Mouse (Mus musculus): Measurements from ENCODE around the gene Xpot. TPM values are rescaled to one million over a fixed set of nuclear protein-coding genes. Genes with fewer than 3 reads are reported as not detected.

Gene Xpot
- polyA plus RNA-seq, 1 experiment from 2014 or later: 49.5 TPM

DNA sequence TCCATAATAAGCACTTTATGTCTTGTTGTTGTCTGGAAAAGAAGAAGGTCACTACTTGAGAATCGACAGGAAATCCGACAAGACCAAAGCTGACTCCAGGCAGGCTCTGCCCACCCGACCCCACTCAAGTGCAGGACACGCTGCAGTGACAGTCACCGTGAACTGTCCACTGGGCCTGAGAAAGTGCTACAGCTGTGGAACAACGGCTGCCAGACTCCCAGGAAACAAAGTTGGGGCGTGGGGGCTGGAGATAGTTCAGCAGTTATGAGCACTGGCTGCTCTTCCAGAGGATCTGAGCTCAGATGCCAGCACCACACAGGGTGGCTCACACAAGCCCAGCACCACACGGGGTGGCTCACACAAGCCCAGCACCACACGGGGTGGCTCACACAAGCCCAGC lies 49.8 kb downstream of the Xpot start:
- ATAC-seq (ENCODE audit: low FRiP score) (no peak), DNase-seq (ENCODE audit: low spot score) (no peak)
- Histone ChIP-seq H3K4me2 (replicated peaks; ENCODE audit: low read depth, low read length) (no peak overlapping the region), H3K9me3 (ENCODE audit: control insufficient read depth, low read length) (no peaks in the 10 kb centered on the region), H3K4me3 (ENCODE audit: low read depth, low read length) (no peak overlapping the region), H3K27me3 (ENCODE audit: control insufficient read depth, insufficient read depth, low read length) (no peaks in the 10 kb centered on the region), H3K36me3 (ENCODE audit: control insufficient read depth, insufficient read depth, low read length) (peaks cover 11% of the 10 kb centered on the region), H3K9ac (ENCODE audit: low read depth, low read length) (no peak overlapping the region), H3K27ac (ENCODE audit: low read depth, low read length) (no peak overlapping the region), H3K4me1 (replicated peaks; ENCODE audit: control insufficient read depth, insufficient read depth, low read length) (no peaks in the 10 kb centered on the region)
- WGBS: 90% methylated on average over 9 of the region's 9 CpGs

- Histone ChIP-seq H3K9ac (ENCODE audit: low read depth, low read length) (no peak overlapping the region), H3K4me2 (replicated peaks; ENCODE audit: low read depth, low read length) (no peak overlapping the region), H3K9me3 (ENCODE audit: control insufficient read depth, low read length) (no peaks in the 10 kb centered on the region), H3K27me3 (ENCODE audit: control insufficient read depth, insufficient read depth, low read length) (no peaks in the 10 kb centered on the region), H3K27ac (ENCODE audit: low read depth, low read length) (no peak overlapping the region), H3K36me3 (ENCODE audit: control insufficient read depth, insufficient read depth, low read length) (peaks cover 8% of the 10 kb centered on the region; the same call in 1 of the 2 replicates), H3K4me1 (replicated peaks; ENCODE audit: control insufficient read depth, insufficient read depth, low read length) (0 out of 2 replicates have a peak, but pooled peaks cover 2% of the 10 kb centered on the region), H3K4me3 (ENCODE audit: low read depth, low read length) (no peak overlapping the region)
- whole genome bisulfite sequencing: 96% methylated on average over 22 of the region's 22 CpGs
- DNase-seq (ENCODE audit: low spot score): no peak
- ATAC-seq (ENCODE audit: low FRiP score): no peak
Measured at GRCm38 (mm10) chr10:121571511-121572147, 54.5 kb downstream of the Xpot start.

DNA sequence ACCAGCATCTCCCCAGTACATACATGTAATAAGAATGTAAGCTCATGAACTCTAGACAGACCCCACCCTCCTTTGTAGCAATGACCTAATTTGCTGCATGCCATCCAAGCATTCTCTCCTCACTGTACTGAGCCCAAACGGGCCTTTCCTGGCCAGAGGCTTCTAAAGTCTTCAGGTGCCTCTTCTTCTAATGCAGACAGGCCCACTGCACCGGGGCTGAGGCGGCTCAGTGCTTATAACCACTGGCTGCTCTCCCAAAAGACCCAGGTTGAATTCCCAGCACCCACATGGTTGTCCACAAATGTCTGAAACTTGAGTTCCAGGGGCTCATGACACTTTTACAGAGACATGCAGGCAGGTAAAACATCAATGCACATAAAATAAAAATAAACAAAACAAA lies 55.1 kb downstream of the Xpot start:
- Histone ChIP-seq H3K4me1 (replicated peaks; ENCODE audit: control insufficient read depth, insufficient read depth, low read length) (0 out of 2 replicates have a peak, but pooled peaks cover 2% of the 10 kb centered on the region), H3K4me3 (ENCODE audit: low read depth, low read length) (no peak overlapping the region), H3K36me3 (ENCODE audit: control insufficient read depth, insufficient read depth, low read length) (peaks cover 8% of the 10 kb centered on the region; the same call in 1 of the 2 replicates), H3K27ac (ENCODE audit: low read depth, low read length) (no peak overlapping the region), H3K9me3 (ENCODE audit: control insufficient read depth, low read length) (no peaks in the 10 kb centered on the region), H3K4me2 (replicated peaks; ENCODE audit: low read depth, low read length) (no peak overlapping the region), H3K27me3 (ENCODE audit: control insufficient read depth, insufficient read depth, low read length) (no peaks in the 10 kb centered on the region), H3K9ac (ENCODE audit: low read depth, low read length) (no peak overlapping the region)
- no peak for ATAC-seq (ENCODE audit: low FRiP score)
- DNase-seq (ENCODE audit: low spot score): no peak
- WGBS: 87% methylated on average over 3 of the region's 3 CpGs

DNA sequence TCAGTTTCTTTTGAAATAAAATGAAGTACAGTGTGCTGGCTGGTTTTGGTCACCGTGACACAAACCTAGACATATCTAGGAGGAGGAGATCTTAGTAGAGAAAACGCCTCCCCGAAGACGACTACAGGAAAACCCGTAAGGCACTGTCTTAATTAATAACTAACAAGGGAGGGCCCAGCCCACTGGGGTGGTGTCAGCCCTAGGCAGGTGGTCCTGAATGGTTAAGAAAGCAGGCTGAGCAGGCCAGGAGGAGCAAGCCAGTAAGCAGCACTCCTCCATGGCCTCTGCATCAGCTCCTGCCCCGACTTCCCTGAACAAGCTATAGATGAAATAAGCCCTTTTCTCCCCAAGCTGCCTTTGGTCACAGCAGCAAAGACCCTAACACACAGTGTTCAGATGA lies 56.3 kb downstream of the Xpot start:
- Histone ChIP-seq H3K27ac (ENCODE audit: low read depth, low read length) (no peak overlapping the region; the same call in 1 of the 2 replicates), H3K9me3 (ENCODE audit: control insufficient read depth, low read length) (no peaks in the 10 kb centered on the region), H3K9ac (ENCODE audit: low read depth, low read length) (no peak overlapping the region), H3K4me3 (ENCODE audit: low read depth, low read length) (no peak overlapping the region), H3K36me3 (ENCODE audit: control insufficient read depth, insufficient read depth, low read length) (peaks cover 8% of the 10 kb centered on the region; the same call in 1 of the 2 replicates), H3K27me3 (ENCODE audit: control insufficient read depth, insufficient read depth, low read length) (no peaks in the 10 kb centered on the region), H3K4me2 (replicated peaks; ENCODE audit: low read depth, low read length) (no peak overlapping the region), H3K4me1 (replicated peaks; ENCODE audit: control insufficient read depth, insufficient read depth, low read length) (0 out of 2 replicates have a peak, but pooled peaks cover 2% of the 10 kb centered on the region)
- 74% methylated on average over 6 of the region's 6 CpGs for WGBS
- no peak for DNase-seq (ENCODE audit: low spot score)
- no peak for ATAC-seq (ENCODE audit: low FRiP score)

- Histone ChIP-seq H3K9me3 (ENCODE audit: control insufficient read depth, low read length) (no peaks in the 10 kb centered on the region), H3K27me3 (ENCODE audit: control insufficient read depth, insufficient read depth, low read length) (no peaks in the 10 kb centered on the region), H3K4me2 (replicated peaks; ENCODE audit: low read depth, low read length) (0 out of 2 replicates have a peak overlapping the region, but pooled peaks have one; percentile 11), H3K27ac (ENCODE audit: low read depth, low read length) (peak overlapping the region; percentile 30), H3K36me3 (ENCODE audit: control insufficient read depth, insufficient read depth, low read length) (peaks cover 8% of the 10 kb centered on the region; the same call in 1 of the 2 replicates), H3K4me3 (ENCODE audit: low read depth, low read length) (peak overlapping the region; percentile 12; the same call in 1 of the 2 replicates), H3K9ac (ENCODE audit: low read depth, low read length) (no peak overlapping the region), H3K4me1 (replicated peaks; ENCODE audit: control insufficient read depth, insufficient read depth, low read length) (0 out of 2 replicates have a peak, but pooled peaks cover 2% of the 10 kb centered on the region)
- 14% methylated on average over 23 of the region's 23 CpGs for WGBS
- ATAC-seq (ENCODE audit: low FRiP score): peak; percentile 78
- peak; percentile 25 for DNase-seq (ENCODE audit: low spot score)
Measured at GRCm38 (mm10) chr10:121569001-121569589, 57.0 kb downstream of the Xpot start.

GRCm38 (mm10) chr10:121568534-121568933 lies 57.6 kb downstream of the Xpot start:
- Histone ChIP-seq H3K36me3 (ENCODE audit: control insufficient read depth, insufficient read depth, low read length) (peaks cover 8% of the 10 kb centered on the region; the same call in 1 of the 2 replicates), H3K4me3 (ENCODE audit: low read depth, low read length) (no peak overlapping the region), H3K4me1 (replicated peaks; ENCODE audit: control insufficient read depth, insufficient read depth, low read length) (0 out of 2 replicates have a peak, but pooled peaks cover 2% of the 10 kb centered on the region), H3K27me3 (ENCODE audit: control insufficient read depth, insufficient read depth, low read length) (no peaks in the 10 kb centered on the region), H3K27ac (ENCODE audit: low read depth, low read length) (peak overlapping the region; percentile 30; the same call in 1 of the 2 replicates), H3K9me3 (ENCODE audit: control insufficient read depth, low read length) (no peaks in the 10 kb centered on the region), H3K4me2 (replicated peaks; ENCODE audit: low read depth, low read length) (no peak overlapping the region), H3K9ac (ENCODE audit: low read depth, low read length) (no peak overlapping the region)
- no peak for ATAC-seq (ENCODE audit: low FRiP score)
- no peak for DNase-seq (ENCODE audit: low spot score)
- 73% methylated on average over 7 of the region's 7 CpGs for WGBS

GRCm38 (mm10) chr10:121568026-121568425 lies 58.1 kb downstream of the Xpot start:
- Histone ChIP-seq H3K4me1 (replicated peaks; ENCODE audit: control insufficient read depth, insufficient read depth, low read length) (0 out of 2 replicates have a peak, but pooled peaks cover 2% of the 10 kb centered on the region), H3K27ac (ENCODE audit: low read depth, low read length) (no peak overlapping the region), H3K36me3 (ENCODE audit: control insufficient read depth, insufficient read depth, low read length) (peaks cover 8% of the 10 kb centered on the region; the same call in 1 of the 2 replicates), H3K9ac (ENCODE audit: low read depth, low read length) (no peak overlapping the region), H3K4me3 (ENCODE audit: low read depth, low read length) (no peak overlapping the region), H3K9me3 (ENCODE audit: control insufficient read depth, low read length) (no peaks in the 10 kb centered on the region), H3K27me3 (ENCODE audit: control insufficient read depth, insufficient read depth, low read length) (no peaks in the 10 kb centered on the region), H3K4me2 (replicated peaks; ENCODE audit: low read depth, low read length) (no peak overlapping the region)
- 96% methylated on average over 10 of the region's 10 CpGs for WGBS
- ATAC-seq (ENCODE audit: low FRiP score) (no peak), DNase-seq (ENCODE audit: low spot score) (no peak)

DNA sequence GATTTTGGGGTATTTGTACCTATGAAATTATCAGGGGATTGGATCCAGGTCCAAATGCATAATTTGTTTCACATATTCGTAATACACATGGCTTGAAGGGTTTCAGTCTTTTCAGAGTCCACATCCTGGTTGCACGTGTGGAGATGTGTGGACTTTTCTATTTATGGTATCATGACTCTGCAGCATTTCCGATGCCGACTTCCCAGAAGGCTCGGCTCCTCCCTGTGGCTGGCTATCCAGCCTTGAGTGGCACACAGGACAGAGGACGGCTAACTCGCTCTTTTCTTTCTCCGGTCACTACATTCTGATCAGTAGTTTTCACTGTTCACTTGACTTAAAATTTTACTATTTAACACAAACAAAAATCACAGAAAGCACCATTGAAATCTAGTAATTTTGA lies 61.7 kb downstream of the Xpot start:
- 0 out of 2 replicates have a peak, but pooled peaks cover 2% of the 10 kb centered on the region for H3K4me1 ChIP-seq (replicated peaks; ENCODE audit: control insufficient read depth, insufficient read depth, low read length)
- DNase-seq (ENCODE audit: low spot score) (no peak), ATAC-seq (ENCODE audit: low FRiP score) (no peak)
- no peaks in the 10 kb centered on the region for H3K9me3 ChIP-seq (ENCODE audit: control insufficient read depth, low read length)
- H3K9ac ChIP-seq (ENCODE audit: low read depth, low read length): no peak overlapping the region
- H3K4me3 ChIP-seq (ENCODE audit: low read depth, low read length): no peak overlapping the region
- H3K36me3 ChIP-seq (ENCODE audit: control insufficient read depth, insufficient read depth, low read length): peaks cover 2% of the 10 kb centered on the region; the same call in 1 of the 2 replicates
- H3K4me2 ChIP-seq (replicated peaks; ENCODE audit: low read depth, low read length): no peak overlapping the region
- 96% methylated on average over 8 of the region's 8 CpGs for WGBS
- no peak overlapping the region for H3K27ac ChIP-seq (ENCODE audit: low read depth, low read length)
- H3K27me3 ChIP-seq (ENCODE audit: control insufficient read depth, insufficient read depth, low read length): no peaks in the 10 kb centered on the region
